Mouse (Mus musculus): ENCODE results near the gene Spata18. TPM values are rescaled to one million over a fixed set of nuclear protein-coding genes. Genes with fewer than 3 reads are reported as not detected.
A peak's percentile ranks its signal among the peaks of the same experiment; 100 is the strongest.

The Spata18 gene
- polyA plus RNA-seq, 2 experiments = not detected

- WGBS (ENCODE audit: insufficient replicate concordance) = 60% methylated on average over 1 of the region's 1 CpGs
- ATAC-seq (ENCODE audit: insufficient read depth) (no peak), DNase-seq (ENCODE audit: low read depth in 3 of 3, low spot score in 3 of 3) (no peak)
- no peak overlapping the region for H3K4me3 ChIP-seq (ENCODE audit: insufficient read depth in 1 of 2, low read depth in 2 of 2, low read length in 2 of 2)
- H3K27ac ChIP-seq = no peak overlapping the region
- H3K9me3 ChIP-seq (ENCODE audit: control insufficient read depth, low read length) = no peaks in the 10 kb centered on the region
- no peak overlapping the region for H3K4me2 ChIP-seq (ENCODE audit: low read depth)
- no peaks in the 10 kb centered on the region for H3K36me3 ChIP-seq (replicated peaks; ENCODE audit: control insufficient read depth, insufficient read depth, low read depth)
- TF ChIP-seq CTCF (IDR thresholded peaks at IDR 0.05; ENCODE audit: low read depth) (no peak), EP300 (IDR thresholded peaks at IDR 0.05; ENCODE audit: low read depth) (no peak)
- H3K4me1 ChIP-seq (replicated peaks; ENCODE audit: control insufficient read depth in 2 of 2, insufficient read depth in 2 of 2, low read length in 1 of 2) = peaks cover 0 to 7% of the 10 kb centered on the region in 2 experiments; a peak in 1 of 4 replicates
- H3K27me3 ChIP-seq (ENCODE audit: control insufficient read depth, insufficient read depth, low read length) = no peaks in the 10 kb centered on the region
- no peak overlapping the region for H3K9ac ChIP-seq (replicated peaks)
Observed at GRCm38 (mm10) chr5:73688576-73688975, 37.4 kb downstream of the Spata18 start.

DNA sequence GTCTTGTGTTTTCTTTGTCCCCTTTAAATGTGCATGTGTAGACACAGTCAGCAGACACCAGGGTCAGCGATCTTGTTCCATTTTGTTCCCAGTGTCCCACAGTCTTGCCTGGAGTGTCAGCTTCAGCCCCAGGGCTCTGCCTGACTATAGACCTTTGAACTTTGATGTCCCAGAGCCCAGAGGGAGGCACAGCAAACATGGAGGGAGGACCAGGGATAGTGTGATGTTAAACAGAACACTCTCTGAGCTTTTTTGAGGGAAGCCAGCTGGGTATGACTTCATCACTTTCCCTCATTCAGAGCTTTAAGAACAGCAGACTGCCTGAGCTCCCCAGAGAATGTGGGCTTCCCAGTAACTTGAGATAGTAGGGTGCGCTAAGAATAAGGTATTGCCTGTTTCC, 39.0 kb downstream of the Spata18 start:
- TF ChIP-seq EP300 (IDR thresholded peaks at IDR 0.05; ENCODE audit: low read depth) (no peak), CTCF (IDR thresholded peaks at IDR 0.05; ENCODE audit: low read depth) (no peak)
- no peaks in the 10 kb centered on the region for H3K27me3 ChIP-seq (ENCODE audit: control insufficient read depth, insufficient read depth, low read length)
- ATAC-seq (ENCODE audit: insufficient read depth) (0 out of 2 replicates have a peak, but pooled peaks have one; percentile 21), DNase-seq (ENCODE audit: low read depth in 3 of 3, low spot score in 3 of 3) (peak in 1 of 3 experiments; percentile 12)
- no peak overlapping the region for H3K4me3 ChIP-seq (ENCODE audit: insufficient read depth in 1 of 2, low read depth in 2 of 2, low read length in 2 of 2)
- H3K27ac ChIP-seq = no peak overlapping the region
- no peaks in the 10 kb centered on the region for H3K9me3 ChIP-seq (ENCODE audit: control insufficient read depth, low read length)
- H3K4me2 ChIP-seq (ENCODE audit: low read depth) = no peak overlapping the region
- H3K36me3 ChIP-seq (replicated peaks; ENCODE audit: control insufficient read depth, insufficient read depth, low read depth) = no peaks in the 10 kb centered on the region
- peaks cover 0 to 7% of the 10 kb centered on the region in 2 experiments; a peak in 1 of 4 replicates for H3K4me1 ChIP-seq (replicated peaks; ENCODE audit: control insufficient read depth in 2 of 2, insufficient read depth in 2 of 2, low read length in 1 of 2)
- H3K9ac ChIP-seq (replicated peaks) = no peak overlapping the region
- WGBS (ENCODE audit: insufficient replicate concordance) = 48% methylated on average over 2 of the region's 2 CpGs

GRCm38 (mm10) chr5:73691723-73692520, 40.7 kb downstream of the Spata18 start:
- H3K4me1 ChIP-seq (replicated peaks; ENCODE audit: control insufficient read depth in 2 of 2, insufficient read depth in 2 of 2, low read length in 1 of 2) = peaks cover 0 to 7% of the 10 kb centered on the region in 2 experiments; a peak in 1 of 4 replicates
- ATAC-seq (ENCODE audit: insufficient read depth) = no peak
- no peak overlapping the region for H3K9ac ChIP-seq (replicated peaks)
- H3K4me3 ChIP-seq (ENCODE audit: insufficient read depth in 1 of 2, low read depth in 2 of 2, low read length in 2 of 2) = no peak overlapping the region
- DNase-seq (ENCODE audit: low read depth in 3 of 3, low spot score in 3 of 3) = no peak
- TF ChIP-seq CTCF (IDR thresholded peaks at IDR 0.05; ENCODE audit: low read depth) = no peak
- TF ChIP-seq EP300 (IDR thresholded peaks at IDR 0.05; ENCODE audit: low read depth) = no peak
- H3K36me3 ChIP-seq (replicated peaks; ENCODE audit: control insufficient read depth, insufficient read depth, low read depth) = no peaks in the 10 kb centered on the region
- no peak overlapping the region for H3K4me2 ChIP-seq (ENCODE audit: low read depth)
- H3K9me3 ChIP-seq (ENCODE audit: control insufficient read depth, low read length) = no peaks in the 10 kb centered on the region
- no peaks in the 10 kb centered on the region for H3K27me3 ChIP-seq (ENCODE audit: control insufficient read depth, insufficient read depth, low read length)
- no peak overlapping the region for H3K27ac ChIP-seq
- WGBS (ENCODE audit: insufficient replicate concordance) = 31% methylated on average over 15 of the region's 15 CpGs

DNA sequence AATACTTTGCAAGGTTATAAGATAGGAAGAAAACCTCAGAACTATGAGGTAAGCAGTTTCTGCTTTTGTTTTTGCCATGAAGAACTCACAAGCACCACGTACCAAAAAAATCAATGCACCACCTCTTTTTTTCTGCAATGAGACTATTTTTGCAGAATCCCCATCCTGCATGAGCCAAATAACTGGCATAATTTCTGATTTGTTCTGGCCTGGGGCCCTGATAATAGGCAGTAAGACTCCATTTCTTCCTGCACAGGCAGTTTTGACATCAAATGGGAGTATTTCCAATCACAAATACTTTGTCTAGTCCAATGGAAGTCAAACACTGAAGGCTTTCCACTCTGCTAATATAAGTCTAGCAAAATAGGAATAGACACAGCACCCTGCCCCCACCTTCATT, 42.6 kb downstream of the Spata18 start:
- Histone ChIP-seq H3K9ac (replicated peaks) (no peak overlapping the region), H3K4me2 (ENCODE audit: low read depth) (no peak overlapping the region), H3K27ac (no peak overlapping the region), H3K4me3 (ENCODE audit: insufficient read depth in 1 of 2, low read depth in 2 of 2, low read length in 2 of 2) (no peak overlapping the region), H3K27me3 (ENCODE audit: control insufficient read depth, insufficient read depth, low read length) (no peaks in the 10 kb centered on the region), H3K4me1 (replicated peaks; ENCODE audit: control insufficient read depth in 2 of 2, insufficient read depth in 2 of 2, low read length in 1 of 2) (peaks cover 0 to 7% of the 10 kb centered on the region in 2 experiments; a peak in 1 of 4 replicates), H3K36me3 (replicated peaks; ENCODE audit: control insufficient read depth, insufficient read depth, low read depth) (no peaks in the 10 kb centered on the region), H3K9me3 (ENCODE audit: control insufficient read depth, low read length) (no peaks in the 10 kb centered on the region)
- DNase-seq (ENCODE audit: low read depth in 3 of 3, low spot score in 3 of 3) (no peak), ATAC-seq (ENCODE audit: insufficient read depth) (no peak)
- TF ChIP-seq CTCF (IDR thresholded peaks at IDR 0.05; ENCODE audit: low read depth) = no peak
- no peak for TF ChIP-seq EP300 (IDR thresholded peaks at IDR 0.05; ENCODE audit: low read depth)
- WGBS (ENCODE audit: insufficient replicate concordance) = 58% methylated on average over 1 of the region's 1 CpGs

GRCm38 (mm10) chr5:73694254-73695015, 43.3 kb downstream of the Spata18 start:
- Histone ChIP-seq H3K27me3 (ENCODE audit: control insufficient read depth, insufficient read depth, low read length) (no peaks in the 10 kb centered on the region), H3K36me3 (replicated peaks; ENCODE audit: control insufficient read depth, insufficient read depth, low read depth) (no peaks in the 10 kb centered on the region), H3K4me2 (ENCODE audit: low read depth) (no peak overlapping the region), H3K4me3 (ENCODE audit: insufficient read depth in 1 of 2, low read depth in 2 of 2, low read length in 2 of 2) (no peak overlapping the region), H3K9ac (replicated peaks) (no peak overlapping the region), H3K4me1 (replicated peaks; ENCODE audit: control insufficient read depth in 2 of 2, insufficient read depth in 2 of 2, low read length in 1 of 2) (peaks cover 0 to 7% of the 10 kb centered on the region in 2 experiments; a peak in 1 of 4 replicates), H3K9me3 (ENCODE audit: control insufficient read depth, low read length) (no peaks in the 10 kb centered on the region), H3K27ac (no peak overlapping the region)
- TF ChIP-seq EP300 (IDR thresholded peaks at IDR 0.05; ENCODE audit: low read depth) (no peak), CTCF (IDR thresholded peaks at IDR 0.05; ENCODE audit: low read depth) (no peak)
- DNase-seq (ENCODE audit: low read depth in 3 of 3, low spot score in 3 of 3) (no peak), ATAC-seq (ENCODE audit: insufficient read depth) (no peak)
- 49% methylated on average over 4 of the region's 4 CpGs for WGBS (ENCODE audit: insufficient replicate concordance)
